Mouse (Mus musculus) stomach, postnatal 0 days (tissue): ENCODE data around the gene Ppan.

Experiments used
- CTCF ChIP-seq: IDR thresholded peaks from 2 replicates; pipeline ENCODE4 v1.5.1; 2016; ENCODE audit warnings: antibody characterized with exemption, low read depth, mild to moderate bottlenecking, moderate library complexity
- EP300 ChIP-seq: optimal IDR thresholded peaks from 2 replicates; pipeline ENCODE3; 2016; ENCODE audit warnings: antibody characterized with exemption

GRCm38 (mm10) chr9:20869246-20869645 lies 18.7 kb upstream of the Ppan start:
- no peak for TF ChIP-seq EP300
- TF ChIP-seq CTCF, result no peak
